Mouse (Mus musculus) myocyte (in vitro differentiated cells): ENCODE data around the gene Zscan22.

Experiments
- CEBPB ChIP-seq: IDR thresholded peaks from 2 replicates; pipeline ENCODE4 v1.6.1; 2011; ENCODE audit warnings: mild to moderate bottlenecking, moderate library complexity; ENCODE audit not compliant: poor library complexity, insufficient read depth, severe bottlenecking
- E2F4 ChIP-seq: IDR thresholded peaks from one replicate; pipeline ENCODE4 v1.6.1; 2011; ENCODE audit warnings: mild to moderate bottlenecking, control low read depth, moderate library complexity; ENCODE audit not compliant: insufficient read depth
- MYOG ChIP-seq, 3 experiments: IDR thresholded peaks; one replicate each; pipeline ENCODE4 v1.6.1; 2011; ENCODE audit warnings: control low read depth in 2 of 3, low read depth in 2 of 3, mild to moderate bottlenecking in 2 of 3; ENCODE audit not compliant: insufficient read length in 2 of 3, control insufficient read depth in 1 of 3, insufficient read depth in 1 of 3
- POLR2A ChIP-seq: IDR thresholded peaks from one replicate; pipeline ENCODE4 v1.6.1; 2011; ENCODE audit warnings: low read depth, mild to moderate bottlenecking, control low read depth, moderate library complexity; ENCODE audit not compliant: insufficient read length
- POLR2AphosphoS2 ChIP-seq: IDR thresholded peaks from one replicate; pipeline ENCODE4 v1.6.1; 2011; ENCODE audit warnings: low read depth, control low read depth; ENCODE audit not compliant: insufficient read length
- TCF12 ChIP-seq: IDR thresholded peaks from one replicate; pipeline ENCODE4 v1.6.1; 2011; ENCODE audit warnings: mild to moderate bottlenecking, control low read depth; ENCODE audit not compliant: poor library complexity, insufficient read depth, severe bottlenecking

DNA sequence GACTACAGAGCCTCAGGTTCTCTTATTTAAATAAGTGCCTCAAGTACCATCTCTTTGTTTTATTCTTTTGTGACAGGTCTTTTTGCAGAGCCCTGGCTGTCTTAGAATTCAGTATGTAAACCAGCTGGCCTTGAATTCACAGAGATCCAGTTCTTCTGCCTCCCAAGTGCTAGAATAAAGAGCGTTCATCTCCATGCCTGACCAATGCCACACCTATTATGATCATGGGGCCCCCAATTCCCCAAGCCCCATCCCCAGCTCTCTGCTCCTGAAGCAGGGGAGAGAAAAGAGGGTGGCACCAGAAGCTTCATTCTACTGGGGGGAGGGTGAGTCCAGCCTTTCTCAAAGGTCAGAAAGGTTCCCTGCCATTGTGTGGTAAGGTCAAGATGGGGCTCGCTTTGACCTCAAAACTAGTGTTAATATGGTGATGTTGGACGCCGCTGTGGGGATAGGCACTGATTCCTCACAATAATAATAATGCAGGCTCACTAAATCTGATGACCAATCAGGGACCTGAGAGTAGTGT is 36.1 kb downstream of the Zscan22 start:
- TF ChIP-seq CEBPB (no peak), POLR2A (no peak), MYOG (IDR thresholded peaks at IDR 0.05; ENCODE audit: control insufficient read depth in 1 of 3, insufficient read depth in 1 of 3, insufficient read length in 2 of 3, low read depth in 2 of 3) (no peak), POLR2AphosphoS2 (no peak), E2F4 (no peak), TCF12 (no peak)
